Mouse (Mus musculus): ENCODE measurements at regions not wholly inside any gene's neighbourhood (a gene's known extent, or its start where the extent isn't known, plus 50 kb on each side); places are given as distances from the start of the nearest gene placed in this dataset.
A peak's percentile ranks its signal among the peaks of the same experiment; 100 is the strongest.

GRCm38 (mm10) chr4:26637859-26638258 lies 291.2 kb upstream of the Manea start:
- no peak for DNase-seq

GRCm38 (mm10) chr4:26630553-26631206 lies 284.0 kb upstream of the Manea start:
- no peak for DNase-seq

GRCm38 (mm10) chr4:26629710-26630109 lies 283.0 kb upstream of the Manea start:
- DNase-seq = no peak

GRCm38 (mm10) chr4:26627744-26628143 lies 281.1 kb upstream of the Manea start:
- no peak for DNase-seq

GRCm38 (mm10) chr4:26589081-26589869 lies 242.6 kb upstream of the Manea start:
- no peak for DNase-seq

GRCm38 (mm10) chr4:26555690-26556089 lies 209.0 kb upstream of the Manea start:
- DNase-seq = no peak

GRCm38 (mm10) chr4:26543833-26544232 lies 197.1 kb upstream of the Manea start:
- no peak for DNase-seq

- DNase-seq = no peak
Measured at GRCm38 (mm10) chr4:26542511-26542910, 195.8 kb upstream of the Manea start.

GRCm38 (mm10) chr4:26508004-26508403 lies 161.3 kb upstream of the Manea start:
- DNase-seq = no peak

GRCm38 (mm10) chr4:26494262-26494661 lies 147.6 kb upstream of the Manea start:
- no peak for DNase-seq

- DNase-seq = no peak
Measured at GRCm38 (mm10) chr4:26474913-26475312, 128.2 kb upstream of the Manea start.

- DNase-seq = no peak
Measured at GRCm38 (mm10) chr4:26441533-26441932, 94.8 kb upstream of the Manea start.

- DNase-seq = no peak
Measured at GRCm38 (mm10) chr4:26422084-26422483, 75.4 kb upstream of the Manea start.

- DNase-seq = peak; percentile 46
Measured at GRCm38 (mm10) chr4:26404266-26404665, 57.6 kb upstream of the Manea start.

GRCm38 (mm10) chr4:26402213-26402612 lies 55.5 kb upstream of the Manea start:
- peak; percentile 96 for DNase-seq
